Mouse (Mus musculus) C2C12 (cell line): ENCODE measurements at regions not wholly inside any gene's neighbourhood (a gene's known extent, or its start where the extent isn't known, plus 50 kb on each side); places are given as distances from the start of the nearest gene placed in this dataset.

ENCODE experiments used
- H3K27me3 ChIP-seq: one replicate; pipeline ENCODE4 v1.6.1; 2011; ENCODE audit not compliant: control insufficient read depth, insufficient read depth, insufficient read length
- H3K36me3 ChIP-seq: one replicate; pipeline ENCODE4 v1.6.1; 2011; ENCODE audit not compliant: control insufficient read depth, insufficient read depth
- H3K4me3 ChIP-seq: one replicate; pipeline ENCODE4 v1.5.1; 2011; ENCODE audit warnings: mild to moderate bottlenecking, control low read depth; ENCODE audit not compliant: poor library complexity, insufficient read depth, severe bottlenecking
- H3K79me2 ChIP-seq: one replicate; pipeline ENCODE4 v1.6.1; 2011; ENCODE audit not compliant: control insufficient read depth, insufficient read depth
- H3K79me3 ChIP-seq: one replicate; pipeline ENCODE4 v1.6.1; 2011; ENCODE audit warnings: low read depth, control low read depth
- H3ac ChIP-seq: one replicate; pipeline ENCODE3; 2011; ENCODE audit warnings: low read depth; ENCODE audit not compliant: control insufficient read depth, insufficient read length
- CEBPB ChIP-seq: IDR thresholded peaks from one replicate; pipeline ENCODE4 v1.6.1; 2011; ENCODE audit warnings: low read depth, mild to moderate bottlenecking, control low read depth, moderate library complexity
- CTCF ChIP-seq: IDR thresholded peaks from one replicate; pipeline ENCODE4 v1.5.1; 2011; ENCODE audit not compliant: control insufficient read depth, insufficient read depth, insufficient read length
- FOSL1 ChIP-seq: IDR thresholded peaks from one replicate; pipeline ENCODE4 v1.8.0; 2011; ENCODE audit warnings: mild to moderate bottlenecking, low read length; ENCODE audit not compliant: poor library complexity, insufficient read depth, severe bottlenecking
- MAX ChIP-seq: IDR thresholded peaks from one replicate; pipeline ENCODE4 v1.6.1; 2011; ENCODE audit warnings: mild to moderate bottlenecking, control low read depth
- MYOD1 ChIP-seq: IDR thresholded peaks from one replicate; pipeline ENCODE4 v1.6.1; 2011; ENCODE audit warnings: low read depth; ENCODE audit not compliant: control insufficient read depth, insufficient read length
- MYOG ChIP-seq: IDR thresholded peaks from one replicate; pipeline ENCODE4 v1.6.1; 2011; ENCODE audit not compliant: control insufficient read depth, insufficient read length; ENCODE audit errors: extremely low read depth
- USF1 ChIP-seq: IDR thresholded peaks from one replicate; pipeline ENCODE4 v1.6.1; 2011; ENCODE audit warnings: low read depth, mild to moderate bottlenecking, control low read depth, moderate library complexity

DNA sequence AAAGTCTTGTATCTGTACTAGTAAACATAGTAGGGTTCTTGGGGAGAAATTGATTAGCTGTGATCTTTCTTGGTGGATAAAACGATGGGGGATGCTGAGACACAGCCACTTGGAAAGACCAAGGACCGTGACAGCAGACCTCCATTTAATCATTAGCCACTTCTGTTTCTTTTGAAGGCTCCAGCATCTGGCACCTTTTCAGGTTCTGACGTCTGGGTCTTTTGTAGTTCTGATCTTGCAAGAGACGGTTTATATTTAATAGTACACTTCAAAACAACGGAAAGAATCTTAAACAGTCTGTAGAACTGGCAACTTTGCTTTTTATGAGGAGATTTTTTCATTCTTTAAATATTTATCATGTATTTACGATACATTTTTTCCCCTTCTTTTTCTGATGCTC lies 116.6 kb upstream of the 9330182O14Rik start:
- Histone ChIP-seq H3K27me3 (no peaks in the 10 kb centered on the region), H3K4me3 (no peak overlapping the region), H3K36me3 (no peaks in the 10 kb centered on the region), H3ac (no peak overlapping the region), H3K79me3 (no peaks in the 10 kb centered on the region), H3K79me2 (no peaks in the 10 kb centered on the region)
- TF ChIP-seq FOSL1, result no peak
- TF ChIP-seq CEBPB, result no peak
- TF ChIP-seq MAX, result no peak
- no peak for TF ChIP-seq CTCF
- TF ChIP-seq MYOG, result no peak
- no peak for TF ChIP-seq MYOD1
- TF ChIP-seq USF1, result no peak

DNA sequence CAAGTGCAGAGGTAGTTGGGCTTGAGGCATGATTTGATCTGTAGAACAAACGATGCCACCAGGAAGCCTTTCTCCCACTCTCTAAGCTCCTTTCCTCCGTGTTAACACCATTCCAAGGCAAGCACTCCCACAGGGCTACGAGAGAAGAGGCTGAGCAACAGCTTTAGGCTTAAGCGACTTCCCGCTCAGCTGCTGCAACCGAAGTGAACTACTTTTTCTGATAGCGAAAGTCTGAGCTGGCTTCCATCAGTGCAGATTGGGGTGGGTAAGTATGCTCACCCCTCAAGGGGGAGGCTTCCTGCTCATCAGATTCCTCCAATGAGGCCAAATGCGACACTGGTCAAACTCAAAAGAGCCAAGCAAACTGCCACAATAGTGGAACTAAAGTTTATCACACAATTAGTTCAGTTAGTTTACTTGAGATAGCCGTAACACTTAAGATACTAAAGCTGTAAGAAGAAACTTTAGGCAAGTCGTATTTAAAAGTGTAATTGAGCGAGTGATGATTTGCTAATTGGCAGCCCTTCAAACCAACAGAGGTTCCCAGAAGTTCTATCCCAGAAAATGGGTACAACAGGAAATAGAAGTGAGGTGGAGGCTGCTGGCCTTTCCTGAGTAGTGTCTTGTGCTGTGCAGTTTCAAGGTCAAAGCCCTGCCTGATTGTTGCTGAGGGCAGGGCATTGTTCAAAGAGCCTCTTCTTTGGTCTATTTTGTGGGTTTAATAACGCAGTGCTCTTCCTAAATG lies 115.9 kb upstream of the 9330182O14Rik start:
- no peaks in the 10 kb centered on the region for H3K27me3 ChIP-seq
- H3ac ChIP-seq, result no peak overlapping the region
- H3K4me3 ChIP-seq, result no peak overlapping the region
- H3K36me3 ChIP-seq, result no peaks in the 10 kb centered on the region
- H3K79me3 ChIP-seq, result no peaks in the 10 kb centered on the region
- no peaks in the 10 kb centered on the region for H3K79me2 ChIP-seq
- TF ChIP-seq MYOD1, result no peak
- no peak for TF ChIP-seq FOSL1

DNA sequence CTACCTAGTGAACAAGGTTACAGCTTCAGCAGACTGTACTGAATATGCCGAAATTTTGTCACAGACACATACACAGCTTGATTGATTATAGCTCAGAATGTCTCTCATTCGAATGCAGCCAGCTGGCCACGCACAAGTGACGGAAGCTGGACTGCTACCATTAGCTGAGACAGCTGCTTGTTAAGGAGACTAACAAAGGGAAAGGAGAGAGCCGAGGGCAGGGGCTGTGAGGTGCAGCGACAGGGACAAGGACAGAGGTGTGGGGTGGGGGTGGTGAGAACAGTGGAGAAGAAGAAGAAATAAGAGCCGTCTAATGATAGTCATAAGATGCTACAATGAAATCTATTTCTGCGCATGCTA lies 115.4 kb upstream of the 9330182O14Rik start:
- Histone ChIP-seq H3ac (no peak overlapping the region), H3K4me3 (no peak overlapping the region), H3K79me2 (no peaks in the 10 kb centered on the region), H3K36me3 (no peaks in the 10 kb centered on the region), H3K27me3 (no peaks in the 10 kb centered on the region), H3K79me3 (no peaks in the 10 kb centered on the region)
- no peak for TF ChIP-seq USF1
- no peak for TF ChIP-seq CTCF
- TF ChIP-seq MYOG, result no peak
- no peak for TF ChIP-seq CEBPB
- TF ChIP-seq MAX, result no peak
- TF ChIP-seq FOSL1, result no peak
- no peak for TF ChIP-seq MYOD1

DNA sequence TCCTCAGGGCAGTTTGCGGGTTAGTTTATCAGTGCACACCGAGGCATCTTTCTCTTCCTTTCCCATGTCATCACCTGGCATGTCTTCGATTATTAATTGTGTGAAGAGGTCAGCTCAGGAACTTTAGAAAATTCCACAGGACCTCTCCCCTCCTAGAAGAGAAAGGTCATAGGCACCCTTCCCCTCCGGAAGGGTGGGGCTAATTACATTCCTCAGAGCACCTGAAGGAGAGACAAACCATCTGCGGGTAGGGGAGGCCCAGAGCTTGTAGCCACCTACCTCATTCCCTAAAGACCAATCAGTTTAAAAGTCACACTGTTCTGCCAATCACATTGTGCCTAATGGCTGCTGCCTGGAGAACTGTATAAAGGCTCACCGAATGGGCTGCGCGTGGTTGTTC lies 114.9 kb upstream of the 9330182O14Rik start:
- Histone ChIP-seq H3K79me2 (no peaks in the 10 kb centered on the region), H3K79me3 (no peaks in the 10 kb centered on the region), H3K27me3 (no peaks in the 10 kb centered on the region), H3ac (no peak overlapping the region), H3K4me3 (no peak overlapping the region), H3K36me3 (no peaks in the 10 kb centered on the region)
- no peak for TF ChIP-seq CEBPB
- no peak for TF ChIP-seq FOSL1
- no peak for TF ChIP-seq MYOD1
- TF ChIP-seq CTCF, result no peak
- no peak for TF ChIP-seq MAX
- no peak for TF ChIP-seq MYOG
- TF ChIP-seq USF1, result no peak

DNA sequence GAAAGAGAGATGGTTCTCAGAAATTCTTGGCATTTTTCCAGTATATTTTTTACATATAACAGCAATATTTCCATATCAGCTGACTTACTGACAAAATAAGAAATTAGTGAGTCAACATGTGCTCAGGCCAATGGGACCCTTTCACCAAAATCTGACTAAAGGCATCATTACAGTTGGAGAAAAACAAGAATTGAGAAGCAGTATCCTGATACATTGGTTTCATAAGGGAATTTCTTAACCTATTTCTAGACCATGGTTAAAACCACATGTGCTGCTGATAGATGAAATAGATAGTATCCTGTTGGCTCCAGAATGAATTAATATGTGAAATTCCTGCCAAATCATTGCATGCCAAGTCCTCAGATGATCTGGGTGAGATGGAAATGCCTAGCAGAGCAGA lies 114.1 kb upstream of the 9330182O14Rik start:
- no peaks in the 10 kb centered on the region for H3K27me3 ChIP-seq
- TF ChIP-seq MAX (no peak), MYOD1 (no peak), USF1 (no peak), MYOG (no peak)
- no peak overlapping the region for H3ac ChIP-seq
- no peak overlapping the region for H3K4me3 ChIP-seq
- H3K36me3 ChIP-seq, result no peaks in the 10 kb centered on the region
- H3K79me2 ChIP-seq, result no peaks in the 10 kb centered on the region
- no peaks in the 10 kb centered on the region for H3K79me3 ChIP-seq

DNA sequence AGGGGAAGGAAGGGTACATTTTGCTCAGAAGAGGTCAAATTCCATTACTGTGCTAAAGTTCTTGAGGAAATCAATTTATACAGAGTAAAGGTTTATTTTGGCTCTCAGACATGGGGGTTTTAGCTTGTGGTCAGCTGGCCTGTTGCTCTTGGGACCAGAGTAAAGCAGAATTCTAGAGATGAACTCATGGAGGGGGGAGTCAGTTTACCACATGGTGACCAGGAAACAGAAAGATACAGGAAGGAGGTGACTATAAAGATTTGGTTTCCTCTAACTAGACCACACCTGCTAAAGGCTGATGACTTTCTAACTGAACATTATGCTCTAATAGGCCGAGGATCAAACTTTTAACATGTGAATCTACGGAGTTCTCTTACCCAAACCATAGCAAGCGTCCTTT lies 113.5 kb upstream of the 9330182O14Rik start:
- H3K36me3 ChIP-seq, result no peaks in the 10 kb centered on the region

More for the DNA sequence above, 113.5 kb upstream of the 9330182O14Rik start:
- no peak overlapping the region for H3ac ChIP-seq
- H3K4me3 ChIP-seq, result no peak overlapping the region
- H3K27me3 ChIP-seq, result no peaks in the 10 kb centered on the region
- no peak for TF ChIP-seq CTCF
- no peaks in the 10 kb centered on the region for H3K79me3 ChIP-seq
- H3K79me2 ChIP-seq, result no peaks in the 10 kb centered on the region
